Mouse (Mus musculus) liver, embryonic 14.5 days (tissue): ENCODE measurements around the gene Tmem59l. TPM values are rescaled to one million over a fixed set of nuclear protein-coding genes. Genes with fewer than 3 reads are reported as not detected.

ENCODE experiments used
- ATAC-seq: fragments of 200-750 bp; cut with Nextera tagmentation; 2 replicates; pipeline ENCODE4 v1.8.0; 2017; ENCODE audit warnings: moderate number of reproducible peaks, mild to moderate bottlenecking, moderate library complexity; ENCODE audit not compliant: insufficient read depth
- DNase-seq, 3 experiments: peaks; one replicate each; pipeline ENCODE4 v3.0.0-alpha.2; 2012 to 2013; ENCODE audit warnings: low read depth in 3 of 3, low spot score in 3 of 3
- H3K27ac ChIP-seq: fragments of 300-500 bp; sonication (generic); 2 replicates; pipeline ENCODE4 v1.5.1; 2014; ENCODE audit warnings: moderate library complexity, mild to moderate bottlenecking, control low read depth, inconsistent platforms
- H3K27me3 ChIP-seq: fragments of 300-500 bp; sonication (generic); 2 replicates; pipeline ENCODE4 v1.6.1; 2014; ENCODE audit warnings: mild to moderate bottlenecking, low read length, moderate library complexity; ENCODE audit not compliant: control insufficient read depth, insufficient read depth
- H3K36me3 ChIP-seq: fragments of 300-500 bp; sonication (generic); replicated peaks from 2 replicates; pipeline ENCODE4 v1.6.1; 2014; ENCODE audit warnings: low read depth; ENCODE audit not compliant: control insufficient read depth, insufficient read depth
- H3K4me1 ChIP-seq, 2 experiments: fragments of 200-500 bp in 1 of 2; fragments of 300-500 bp in 1 of 2; sonication (generic) in 1 of 2; replicated peaks; 2 replicates each; pipeline ENCODE4 v1.6.1; 2012 to 2014; ENCODE audit warnings: antibody characterized with exemption in 1 of 2, inconsistent platforms in 1 of 2, low read length in 1 of 2; ENCODE audit not compliant: control insufficient read depth in 2 of 2, insufficient read depth in 2 of 2
- H3K4me2 ChIP-seq: fragments of 300-500 bp; sonication (generic); 2 replicates; pipeline ENCODE4 v1.6.1; 2014; ENCODE audit warnings: low read depth, mild to moderate bottlenecking, control low read depth, moderate library complexity
- H3K4me3 ChIP-seq, 2 experiments: fragments of 200-500 bp in 1 of 2; fragments of 300-500 bp in 1 of 2; sonication (generic) in 1 of 2; 2 replicates each; pipeline ENCODE4 v1.5.1; 2012 to 2014; ENCODE audit warnings: low read depth in 2 of 2, low read length in 2 of 2, mild to moderate bottlenecking in 2 of 2, control low read depth in 1 of 2, inconsistent platforms in 1 of 2, moderate library complexity in 1 of 2; ENCODE audit not compliant: insufficient read depth in 1 of 2
- H3K9ac ChIP-seq: fragments of 300-500 bp; sonication (generic); replicated peaks from 2 replicates; pipeline ENCODE4 v1.6.1; 2014; ENCODE audit warnings: mild to moderate bottlenecking, control low read depth, moderate library complexity
- H3K9me3 ChIP-seq: fragments of 300-500 bp; sonication (generic); 2 replicates; pipeline ENCODE4 v1.6.1; 2016; ENCODE audit warnings: low read length, mixed read lengths; ENCODE audit not compliant: control insufficient read depth
- CTCF ChIP-seq: IDR thresholded peaks from 2 replicates; pipeline ENCODE4 v1.5.1; 2016; ENCODE audit warnings: antibody characterized with exemption, low read depth, control low read depth
- EP300 ChIP-seq: IDR thresholded peaks from 2 replicates; pipeline ENCODE4 v1.6.1; 2016; ENCODE audit warnings: antibody characterized with exemption, low read depth
- WGBS: fragments of 180-500 bp; shearing (Covaris S2); extraction: QIAGEN DNeasy Blood & Tissue Kit; methylation state at CpG from one replicate; pipeline ENCODE4 v1.1.7; 2014; ENCODE audit not compliant: insufficient replicate concordance; 5-methylcytosine and 5-hydroxymethylcytosine counted together
- polyA plus RNA-seq, 2 experiments: library from polyadenylated mRNA; depleted of rRNA in 1 of 2; stranded (reverse) in 1 of 2; unstranded in 1 of 2; fragments of >200 nt; fragmentation: Nextera tagmentation in 1 of 2; extraction: Ambion mirVana in 1 of 2; gene quantifications; 2 replicates each; pipeline versions ENCODE4 v1.2.1 to v1.2.3; 2012 to 2014

Tmem59l gene
- polyA plus RNA-seq, 2 experiments: 0.03 TPM; not detected in 1

DNA sequence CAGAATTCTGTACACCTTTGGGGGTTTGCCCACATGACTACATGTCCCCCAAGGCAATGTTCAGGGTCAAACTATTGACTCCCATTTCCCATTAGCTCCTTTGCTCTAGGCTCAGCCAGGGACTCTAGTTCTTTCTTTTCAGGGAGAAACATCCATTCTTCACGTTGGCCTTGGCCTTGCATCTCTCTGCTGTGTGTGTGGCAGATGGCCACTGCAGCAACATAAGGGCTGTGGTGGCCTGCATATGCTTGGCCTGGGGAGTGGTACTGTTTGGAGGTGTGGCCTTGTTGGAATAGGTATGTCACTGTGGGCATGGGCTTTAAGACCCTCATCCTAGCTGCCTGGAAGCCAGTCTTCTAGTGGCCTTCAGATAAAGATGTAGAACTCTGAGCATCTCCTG is 41.2 kb downstream of the Tmem59l start:
- Histone ChIP-seq H3K9me3 (no peaks in the 10 kb centered on the region), H3K27ac (no peak overlapping the region), H3K9ac (no peak overlapping the region), H3K4me2 (no peak overlapping the region), H3K27me3 (no peaks in the 10 kb centered on the region), H3K4me1 (peaks cover 12 to 22% of the 10 kb centered on the region in 2 experiments), H3K36me3 (no peaks in the 10 kb centered on the region), H3K4me3 (no peak overlapping the region)
- ATAC-seq (no peak), DNase-seq (no peak)
- WGBS: 56% methylated on average over 1 of the region's 1 CpGs
- TF ChIP-seq CTCF (no peak), EP300 (no peak)

DNA sequence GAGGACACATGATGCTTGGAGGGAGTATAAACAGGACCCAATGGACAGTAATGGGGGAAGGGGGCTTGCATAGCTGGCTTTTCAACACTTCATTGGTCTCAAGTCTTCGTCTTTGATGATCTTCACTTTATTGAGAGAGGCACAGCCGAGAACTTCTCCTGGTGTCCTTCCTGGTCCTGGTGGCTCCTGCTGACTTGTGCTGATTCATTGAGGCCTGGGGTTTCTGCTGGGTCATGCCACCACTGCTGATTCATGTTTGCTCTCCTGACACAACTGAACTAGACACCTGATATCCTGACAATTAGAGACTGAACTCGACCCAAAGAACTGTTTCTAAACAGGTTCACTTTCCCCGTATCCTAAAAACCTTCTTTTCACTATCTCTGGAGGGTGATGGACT is 43.8 kb downstream of the Tmem59l start:
- H3K9ac ChIP-seq: peak overlapping the region; percentile 49
- 52% methylated on average over 4 of the region's 4 CpGs for WGBS
- peak; percentile 60 to 80 (median 74) for DNase-seq
- H3K4me2 ChIP-seq: peak overlapping the region; percentile 52
- no peak for TF ChIP-seq CTCF
- no peak for TF ChIP-seq EP300
- no peaks in the 10 kb centered on the region for H3K27me3 ChIP-seq
- no peaks in the 10 kb centered on the region for H3K9me3 ChIP-seq
- peaks cover 21 to 35% of the 10 kb centered on the region in 2 experiments for H3K4me1 ChIP-seq
- peak; percentile 46 for ATAC-seq
- H3K4me3 ChIP-seq: no peak overlapping the region
- peak overlapping the region; percentile 83 for H3K27ac ChIP-seq
- no peaks in the 10 kb centered on the region for H3K36me3 ChIP-seq

DNA sequence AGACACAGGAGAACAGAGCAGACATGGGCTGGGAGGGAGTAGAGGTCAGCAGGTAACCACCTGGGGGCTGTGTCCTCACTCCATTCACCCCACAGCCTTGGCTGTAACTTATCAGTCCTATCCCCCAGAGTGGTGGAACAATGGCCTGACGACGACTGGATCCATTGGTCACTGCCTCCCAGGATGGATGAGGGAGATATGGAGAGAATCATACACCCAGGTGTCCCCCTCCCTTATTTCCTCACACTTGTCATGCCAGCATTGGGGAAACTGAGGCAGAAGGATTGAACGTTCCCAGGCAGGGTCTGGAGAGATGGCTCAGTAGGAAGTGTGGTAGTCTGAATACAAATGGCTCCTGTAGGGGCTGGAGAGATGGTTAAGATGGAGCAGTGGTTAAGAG is 45.6 kb downstream of the Tmem59l start:
- no peak overlapping the region for H3K4me2 ChIP-seq
- no peak overlapping the region for H3K4me3 ChIP-seq
- WGBS: 65% methylated on average over 3 of the region's 3 CpGs
- H3K9me3 ChIP-seq: no peaks in the 10 kb centered on the region
- ATAC-seq (no peak), DNase-seq (no peak)
- no peak overlapping the region for H3K9ac ChIP-seq
- H3K27me3 ChIP-seq: no peaks in the 10 kb centered on the region
- peaks cover 21 to 35% of the 10 kb centered on the region in 2 experiments for H3K4me1 ChIP-seq
- TF ChIP-seq EP300 (no peak), CTCF (no peak)
- no peaks in the 10 kb centered on the region for H3K36me3 ChIP-seq
- H3K27ac ChIP-seq: no peak overlapping the region

DNA sequence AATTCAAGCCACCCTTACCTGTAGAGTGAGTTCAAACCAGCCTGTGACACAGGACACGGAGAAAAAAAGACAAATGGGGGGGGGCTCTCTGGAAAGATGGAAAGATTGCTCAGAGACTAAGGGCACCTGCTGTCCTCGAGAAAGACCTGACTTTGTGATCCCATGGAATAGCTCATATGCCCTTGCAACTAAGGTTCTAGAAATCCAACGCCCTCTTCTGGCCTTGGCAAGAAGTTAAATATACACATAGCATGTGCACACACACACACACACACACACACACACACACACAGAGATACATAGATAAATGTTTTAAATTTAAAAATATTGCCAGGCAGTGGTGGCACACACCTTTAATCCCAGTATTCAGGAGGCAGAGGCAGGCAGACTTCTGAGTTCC is 46.9 kb downstream of the Tmem59l start:
- TF ChIP-seq CTCF (peak; percentile 32), EP300 (no peak)
- Histone ChIP-seq H3K36me3 (no peaks in the 10 kb centered on the region), H3K27me3 (no peaks in the 10 kb centered on the region), H3K9ac (peak overlapping the region; percentile 58; the same call in 1 of the 2 replicates), H3K4me1 (peaks cover 21 to 35% of the 10 kb centered on the region in 2 experiments), H3K4me3 (peak overlapping the region in 1 of 2 experiments; percentile 64; a peak in 1 of 4 replicates), H3K27ac (peak overlapping the region; percentile 32; the same call in 1 of the 2 replicates), H3K4me2 (peak overlapping the region; percentile 89), H3K9me3 (no peaks in the 10 kb centered on the region)
- DNase-seq: no peak
- no peak for ATAC-seq
- 57% methylated on average over 3 of the region's 3 CpGs for WGBS

GRCm38 (mm10) chr8:70439848-70440179 is 47.3 kb downstream of the Tmem59l start:
- peak overlapping the region; percentile 32 for H3K27ac ChIP-seq
- WGBS: 3% methylated on average over 7 of the region's 7 CpGs

More at GRCm38 (mm10) chr8:70439848-70440179, 47.3 kb downstream of the Tmem59l start:
- peaks cover 21 to 35% of the 10 kb centered on the region in 2 experiments for H3K4me1 ChIP-seq
- H3K9me3 ChIP-seq: no peaks in the 10 kb centered on the region
- H3K4me2 ChIP-seq: peak overlapping the region; percentile 89
- H3K36me3 ChIP-seq: no peaks in the 10 kb centered on the region
- TF ChIP-seq EP300 (no peak), CTCF (no peak)
- no peak for ATAC-seq
- H3K27me3 ChIP-seq: no peaks in the 10 kb centered on the region
- no peak for DNase-seq
- H3K9ac ChIP-seq: peak overlapping the region; percentile 58
- peak overlapping the region; percentile 64 for H3K4me3 ChIP-seq
